Mouse (Mus musculus): ENCODE data around the gene Rtkn.

Gene Rtkn

GRCm38 (mm10) chr6:83169872-83170271, 34.6 kb downstream of the Rtkn start:
- in situ Hi-C loops (cut with MseI, MboI) = loop anchor here (5.0 to 10.0 kb wide), 2 partner anchors 97 to 175 kb away; no protein-coding TSS in a partner anchor

GRCm38 (mm10) chr6:83171063-83171462, 35.8 kb downstream of the Rtkn start:
- in situ Hi-C loops (cut with MseI, MboI) = no loop called here

GRCm38 (mm10) chr6:83172240-83172920, 37.1 kb downstream of the Rtkn start:
- in situ Hi-C loops (cut with MseI, MboI) = no loop called here

GRCm38 (mm10) chr6:83175996-83176395, 40.7 kb downstream of the Rtkn start:
- in situ Hi-C loops (cut with MseI, MboI) = no loop called here

GRCm38 (mm10) chr6:83179390-83180117, 44.3 kb downstream of the Rtkn start:
- in situ Hi-C loops (cut with MseI, MboI) = no loop called here

GRCm38 (mm10) chr6:83180605-83181004, 45.3 kb downstream of the Rtkn start:
- in situ Hi-C loops (cut with MseI, MboI) = no loop called here

GRCm38 (mm10) chr6:83184858-83185435, 49.7 kb downstream of the Rtkn start:
- in situ Hi-C loops (cut with MseI, MboI) = no loop called here

- in situ Hi-C loops (cut with MseI, MboI) = no loop called here
These were observed 50.9 kb downstream of the Rtkn start for GRCm38 (mm10) chr6:83185895-83186861.

- in situ Hi-C loops (cut with MseI, MboI) = no loop called here
These were observed 51.7 kb downstream of the Rtkn start for GRCm38 (mm10) chr6:83186946-83187345.

- in situ Hi-C loops (cut with MseI, MboI) = no loop called here
These were observed 58.3 kb downstream of the Rtkn start for GRCm38 (mm10) chr6:83193571-83193970.

GRCm38 (mm10) chr6:83197345-83198004, 62.2 kb downstream of the Rtkn start:
- in situ Hi-C loops (cut with MseI, MboI) = no loop called here
